Mouse (Mus musculus) hindbrain, postnatal 0 days (tissue): ENCODE results near the gene Pola2. TPM values are rescaled to one million over a fixed set of nuclear protein-coding genes. Genes with fewer than 3 reads are reported as not detected.
A peak's percentile ranks its signal among the peaks of the same experiment; 100 is the strongest.

Experiments
- ATAC-seq: fragments of 200-750 bp; cut with Nextera tagmentation; 2 replicates; pipeline ENCODE4 v1.8.0; 2017; ENCODE audit warnings: mild to moderate bottlenecking, moderate TSS enrichment, moderate library complexity
- DNase-seq: peaks from one replicate; pipeline ENCODE4 v3.0.0-alpha.2; 2015; ENCODE audit warnings: low spot score
- H3K27ac ChIP-seq: fragments of 300-500 bp; sonication (generic); 2 replicates; pipeline ENCODE4 v1.5.1; 2014; ENCODE audit warnings: mild to moderate bottlenecking
- H3K27me3 ChIP-seq: fragments of 300-500 bp; sonication (generic); 2 replicates; pipeline ENCODE4 v1.6.1; 2014; ENCODE audit warnings: low read length, mixed read lengths; ENCODE audit not compliant: insufficient read depth
- H3K36me3 ChIP-seq: fragments of 300-500 bp; sonication (generic); 2 replicates; pipeline ENCODE4 v1.6.1; 2014; ENCODE audit warnings: low read length, mixed read lengths; ENCODE audit not compliant: insufficient read depth
- H3K4me1 ChIP-seq: fragments of 300-500 bp; sonication (generic); 2 replicates; pipeline ENCODE4 v1.6.1; 2014; ENCODE audit warnings: antibody characterized with exemption, low read length, mixed read lengths; ENCODE audit not compliant: insufficient read depth
- H3K4me2 ChIP-seq: fragments of 300-500 bp; sonication (generic); 2 replicates; pipeline ENCODE4 v1.6.1; 2014; ENCODE audit warnings: low read depth, mild to moderate bottlenecking, low read length, moderate library complexity, mixed read lengths
- H3K4me3 ChIP-seq: fragments of 300-500 bp; sonication (generic); 2 replicates; pipeline ENCODE4 v1.5.1; 2014; ENCODE audit warnings: low read length
- H3K9ac ChIP-seq: fragments of 300-500 bp; sonication (generic); replicated peaks from 2 replicates; pipeline ENCODE4 v1.6.1; 2014; ENCODE audit warnings: mild to moderate bottlenecking, low read length, moderate library complexity, mixed read lengths
- H3K9me3 ChIP-seq: fragments of 300-500 bp; sonication (generic); 2 replicates; pipeline ENCODE4 v1.6.1; 2016; ENCODE audit warnings: low read length, mixed read lengths
- CTCF ChIP-seq: IDR thresholded peaks from 2 replicates; pipeline ENCODE4 v1.5.1; 2016; ENCODE audit warnings: antibody characterized with exemption, control low read depth, low read depth
- WGBS: fragments of 180-500 bp; shearing (Covaris S2); extraction: QIAGEN DNeasy Blood & Tissue Kit; methylation state at CpG from one replicate; pipeline ENCODE4 v1.1.7; 2014; 5-methylcytosine and 5-hydroxymethylcytosine counted together
- polyA plus RNA-seq: library from polyadenylated mRNA; unstranded; fragments of >200 nt; fragmentation: Nextera tagmentation; extraction: Ambion mirVana; gene quantifications from 2 replicates; pipeline ENCODE4 v1.2.1, GENCODE M21; 2015
- total RNA-seq: library from RNA; depleted of rRNA; stranded (reverse); fragments of >200 nt; gene quantifications from 2 replicates; pipeline ENCODE4 v1.2.3, GENCODE M21; 2014; rRNA removed

Gene Pola2
- 23.4 and 28.9 TPM in 2 replicates for total RNA-seq
- polyA plus RNA-seq: 19.5 and 21.5 TPM in 2 replicates

- under 1% methylated on average over 50 of the region's 50 CpGs for WGBS
- H3K27ac ChIP-seq: peak within 1 kb of the TSS; percentile 56
Measured at GRCm38 (mm10) chr19:5963883-5964562, at the start of gene Pola2. Gene Pola2, minus strand, starts transcription at chr19:5964202.

GRCm38 (mm10) chr19:6013691-6014090 lies 49.7 kb upstream of the Pola2 start:
- 86% methylated on average over 10 of the region's 10 CpGs for WGBS
- H3K27me3 ChIP-seq: no peaks in the 10 kb centered on the region; the same call in 1 of the 2 replicates
- H3K4me3 ChIP-seq: no peak overlapping the region
- no peak overlapping the region for H3K27ac ChIP-seq
- H3K9me3 ChIP-seq: no peaks in the 10 kb centered on the region
- ATAC-seq (no peak), DNase-seq (no peak)
- peaks cover 4% of the 10 kb centered on the region; the same call in 1 of the 2 replicates for H3K4me1 ChIP-seq
- no peak for TF ChIP-seq CTCF
- H3K36me3 ChIP-seq: no peaks in the 10 kb centered on the region
- H3K9ac ChIP-seq: no peak overlapping the region
- H3K4me2 ChIP-seq: no peak overlapping the region

More at GRCm38 (mm10) chr19:5963883-5964562, at the start of gene Pola2:
- peaks cover 3% of the 10 kb centered on the region; the same call in 1 of the 2 replicates for H3K4me1 ChIP-seq
- H3K4me2 ChIP-seq: peak within 1 kb of the TSS; percentile 94
- peak; percentile 95 for DNase-seq
- peak within 1 kb of the TSS; percentile 60 for H3K9ac ChIP-seq
- peak; percentile 20; the same call in 1 of the 2 replicates for TF ChIP-seq CTCF
- no peaks in the 10 kb centered on the region for H3K27me3 ChIP-seq
- peak; percentile 94 for ATAC-seq
- H3K9me3 ChIP-seq: no peaks in the 10 kb centered on the region
- no peaks in the 10 kb centered on the region for H3K36me3 ChIP-seq
- H3K4me3 ChIP-seq: peak within 1 kb of the TSS; percentile 74

- no peak for TF ChIP-seq CTCF
- no peak for DNase-seq
- no peak overlapping the region for H3K4me2 ChIP-seq
- H3K27ac ChIP-seq: no peak overlapping the region
- H3K9me3 ChIP-seq: no peaks in the 10 kb centered on the region
- H3K4me1 ChIP-seq: no peaks in the 10 kb centered on the region
- H3K27me3 ChIP-seq: no peaks in the 10 kb centered on the region
- H3K4me3 ChIP-seq: no peak overlapping the region
- WGBS: 71% methylated on average over 8 of the region's 8 CpGs
- no peak for ATAC-seq
- no peaks in the 10 kb centered on the region for H3K36me3 ChIP-seq
- H3K9ac ChIP-seq: no peak overlapping the region
Measured at GRCm38 (mm10) chr19:6009137-6009536, 45.1 kb upstream of the Pola2 start.

GRCm38 (mm10) chr19:6007013-6007412 lies 43.0 kb upstream of the Pola2 start:
- H3K4me3 ChIP-seq: no peak overlapping the region
- DNase-seq: no peak
- no peaks in the 10 kb centered on the region for H3K27me3 ChIP-seq
- no peaks in the 10 kb centered on the region for H3K4me1 ChIP-seq
- H3K36me3 ChIP-seq: no peaks in the 10 kb centered on the region
- H3K9ac ChIP-seq: no peak overlapping the region
- WGBS: 95% methylated on average over 13 of the region's 13 CpGs
- H3K4me2 ChIP-seq: no peak overlapping the region
- H3K9me3 ChIP-seq: no peaks in the 10 kb centered on the region
- no peak for ATAC-seq
- no peak overlapping the region for H3K27ac ChIP-seq
- TF ChIP-seq CTCF: no peak

GRCm38 (mm10) chr19:6005541-6005940 lies 41.5 kb upstream of the Pola2 start:
- WGBS: 61% methylated on average over 11 of the region's 11 CpGs
- no peak overlapping the region for H3K9ac ChIP-seq
- no peaks in the 10 kb centered on the region for H3K27me3 ChIP-seq
- no peak overlapping the region for H3K4me3 ChIP-seq
- DNase-seq: no peak
- H3K9me3 ChIP-seq: no peaks in the 10 kb centered on the region
- no peak for ATAC-seq
- H3K27ac ChIP-seq: no peak overlapping the region
- no peak for TF ChIP-seq CTCF
- H3K36me3 ChIP-seq: no peaks in the 10 kb centered on the region
- no peaks in the 10 kb centered on the region for H3K4me1 ChIP-seq
- no peak overlapping the region for H3K4me2 ChIP-seq

GRCm38 (mm10) chr19:5999969-6000368 lies 36.0 kb upstream of the Pola2 start:
- Histone ChIP-seq H3K9ac (no peak overlapping the region), H3K4me2 (no peak overlapping the region), H3K9me3 (no peaks in the 10 kb centered on the region), H3K27ac (no peak overlapping the region), H3K36me3 (no peaks in the 10 kb centered on the region), H3K27me3 (no peaks in the 10 kb centered on the region), H3K4me3 (no peak overlapping the region), H3K4me1 (no peaks in the 10 kb centered on the region)
- no peak for ATAC-seq
- no peak for TF ChIP-seq CTCF
- 79% methylated on average over 5 of the region's 5 CpGs for WGBS
- DNase-seq: no peak

- Histone ChIP-seq H3K27ac (no peak overlapping the region), H3K9me3 (no peaks in the 10 kb centered on the region), H3K4me2 (no peak overlapping the region), H3K9ac (no peak overlapping the region), H3K4me3 (no peak overlapping the region), H3K4me1 (no peaks in the 10 kb centered on the region), H3K27me3 (no peaks in the 10 kb centered on the region), H3K36me3 (no peaks in the 10 kb centered on the region)
- WGBS: 82% methylated on average over 3 of the region's 3 CpGs
- TF ChIP-seq CTCF: no peak
- no peak for ATAC-seq
- no peak for DNase-seq
Measured at GRCm38 (mm10) chr19:5998180-5998579, 34.2 kb upstream of the Pola2 start.
